Mouse (Mus musculus): Measurements from ENCODE around the gene H2afy2. TPM values are rescaled to one million over a fixed set of nuclear protein-coding genes. Genes with fewer than 3 reads are reported as not detected.

Gene H2afy2
- polyA plus RNA-seq (2014; fragmentation: Illumina TruSeq; extraction: RNeasy Lipid Tissue Mini Kit (QIAGEN cat#74804); ENCODE audit: low read depth, low replicate concordance) = 8.4 TPM

DNA sequence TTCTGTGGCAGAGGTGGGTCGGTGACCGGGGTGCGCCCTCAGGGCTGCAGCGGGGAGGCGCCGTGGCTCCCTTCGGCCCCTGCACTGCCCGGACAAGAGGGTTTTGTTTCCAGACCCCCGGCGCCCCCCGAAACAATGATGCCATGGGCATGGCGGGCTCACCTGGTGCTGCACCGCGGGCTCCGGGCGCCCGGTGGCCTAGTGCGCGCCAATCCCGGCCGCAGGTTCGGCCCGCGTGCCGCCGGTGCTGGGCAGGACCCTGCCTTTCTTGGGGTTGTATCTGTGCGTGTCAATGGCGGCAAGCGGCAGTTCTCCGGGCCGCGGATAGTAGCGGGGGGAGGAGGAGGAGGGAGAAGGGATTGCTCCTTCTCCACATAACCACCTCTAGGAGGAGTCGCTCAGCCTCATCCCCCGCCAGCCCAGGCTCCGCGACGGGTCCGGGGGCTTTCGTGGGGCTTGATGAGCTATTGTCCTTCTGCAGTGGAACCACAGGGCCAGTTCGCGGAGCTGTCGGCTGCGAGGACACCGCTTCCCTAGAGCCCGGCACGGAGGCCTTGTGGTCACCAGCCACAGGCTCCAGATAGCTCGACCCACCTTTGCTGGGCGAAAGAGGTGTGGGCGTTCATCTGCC is at the start of gene H2afy2:
Gene H2afy2, minus strand, starts transcription at position 527 of the 631 bp plus-strand sequence.

DNA sequence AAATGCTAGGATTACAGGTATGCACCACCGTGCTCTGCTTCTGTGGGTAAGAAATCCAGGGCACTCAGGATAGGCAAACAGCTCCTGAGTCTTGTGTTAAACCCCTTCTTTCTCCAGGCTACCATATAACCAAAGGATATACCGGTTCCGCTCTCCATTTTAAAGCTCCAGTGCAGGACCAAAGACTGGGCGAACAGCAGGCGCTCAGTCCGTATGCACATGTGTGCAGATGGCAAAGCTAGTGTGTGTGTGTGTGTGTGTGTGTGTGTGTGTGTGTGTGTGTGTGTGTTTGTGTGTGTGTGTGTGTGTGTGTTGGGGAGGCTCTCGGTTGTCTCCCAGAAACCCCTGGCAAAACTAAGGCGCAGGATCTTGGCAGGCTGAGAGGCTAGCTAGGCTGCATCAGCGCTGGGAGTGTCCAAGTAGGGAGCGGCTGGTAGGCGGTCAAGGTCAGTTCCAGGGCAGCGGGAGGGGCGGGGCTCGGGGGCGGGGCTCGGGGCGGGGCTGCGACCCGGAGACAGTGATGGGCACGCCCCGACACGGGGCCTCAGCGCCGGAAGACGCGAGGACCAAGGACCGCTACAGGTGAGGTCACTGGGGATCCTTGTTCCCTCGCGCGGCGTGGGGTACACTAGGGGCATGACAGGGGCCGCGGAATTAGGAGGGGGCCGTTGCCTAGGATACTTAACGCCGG is 69.0 kb downstream of the H2afy2 start, which contains the start of gene Aifm2:
Gene Aifm2, plus strand, starts transcription at position 493 of the 691 bp plus-strand sequence.

DNA sequence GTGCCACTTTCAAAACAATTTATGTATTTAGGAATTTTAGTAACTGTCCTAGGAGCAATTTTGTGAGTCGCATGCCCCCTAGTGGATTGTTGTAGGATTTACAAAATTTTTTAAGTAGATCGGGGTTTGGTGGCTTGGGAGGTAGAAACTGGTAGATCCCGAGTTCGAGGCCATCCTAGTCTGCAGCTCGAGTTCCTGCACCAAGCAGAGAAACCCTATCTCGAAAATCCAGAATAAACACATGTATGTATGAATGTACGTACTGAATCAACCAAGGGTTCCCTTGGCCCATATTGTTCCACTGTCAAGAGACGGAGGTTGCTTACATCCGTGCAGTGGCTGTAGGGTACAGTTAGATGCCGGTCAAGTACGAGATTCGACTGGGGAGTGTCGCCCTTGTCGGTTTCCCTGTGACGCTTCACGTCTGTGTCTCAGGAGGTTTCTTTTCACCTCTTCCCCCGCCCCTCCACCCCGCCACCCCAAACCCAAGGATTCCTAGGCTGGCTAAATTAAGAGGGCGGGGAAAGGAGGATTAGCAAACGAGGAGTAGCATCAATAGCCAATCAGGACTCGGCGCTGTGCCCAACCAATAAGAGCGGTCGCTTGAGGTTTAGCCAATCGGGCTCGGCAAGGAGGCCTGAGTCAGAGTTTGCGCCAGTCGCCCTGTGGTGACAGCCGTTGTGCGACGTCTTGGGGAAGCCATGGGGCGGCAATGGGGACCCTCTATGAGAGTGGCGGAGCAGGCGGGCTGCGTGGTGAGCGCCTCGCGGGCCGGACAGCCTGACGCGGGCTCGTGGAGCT is 88.9 kb downstream of the H2afy2 start, which contains the start of gene Tysnd1:
Gene Tysnd1, plus strand, starts transcription at position 645 of the 801 bp plus-strand sequence.

Other genes starting within 250 kb of the H2afy2 start
- 0.30 TPM for gene Npffr1, start 188.7 kb downstream of the H2afy2 start, polyA plus RNA-seq (2014; fragmentation: Illumina TruSeq; extraction: RNeasy Lipid Tissue Mini Kit (QIAGEN cat#74804); ENCODE audit: low read depth, low replicate concordance)
- gene Ppa1, start 135.6 kb downstream of the H2afy2 start, polyA plus RNA-seq (2014; fragmentation: Illumina TruSeq; extraction: RNeasy Lipid Tissue Mini Kit (QIAGEN cat#74804); ENCODE audit: low read depth, low replicate concordance) = 114 TPM
- gene Sar1a, start 103.8 kb downstream of the H2afy2 start, polyA plus RNA-seq (2014; fragmentation: Illumina TruSeq; extraction: RNeasy Lipid Tissue Mini Kit (QIAGEN cat#74804); ENCODE audit: low read depth, low replicate concordance) = 168 TPM
- 24.5 TPM for gene Tysnd1, start 88.6 kb downstream of the H2afy2 start, polyA plus RNA-seq (2014; fragmentation: Illumina TruSeq; extraction: RNeasy Lipid Tissue Mini Kit (QIAGEN cat#74804); ENCODE audit: low read depth, low replicate concordance)
- 84.4 TPM for gene Aifm2, start 68.9 kb downstream of the H2afy2 start, polyA plus RNA-seq (2014; fragmentation: Illumina TruSeq; extraction: RNeasy Lipid Tissue Mini Kit (QIAGEN cat#74804); ENCODE audit: low read depth, low replicate concordance)
- gene Col13a1, start 195.0 kb upstream of the H2afy2 start, polyA plus RNA-seq (2014; fragmentation: Illumina TruSeq; extraction: RNeasy Lipid Tissue Mini Kit (QIAGEN cat#74804); ENCODE audit: low read depth, low replicate concordance) = 4.2 TPM